Mouse (Mus musculus) liver (tissue): ENCODE data around the gene Prl2a1.
"Not testable (repeated sequence)": the region's sequence is repeated elsewhere in the genome, so short reads cannot be mapped to it uniquely, and the experiment has no call there.

Experiments used
- DNase-seq: peaks from one replicate; pipeline ENCODE4 v3.0.0-alpha.2; 2020; ENCODE audit warnings: mixed read lengths

The Prl2a1 gene

DNA sequence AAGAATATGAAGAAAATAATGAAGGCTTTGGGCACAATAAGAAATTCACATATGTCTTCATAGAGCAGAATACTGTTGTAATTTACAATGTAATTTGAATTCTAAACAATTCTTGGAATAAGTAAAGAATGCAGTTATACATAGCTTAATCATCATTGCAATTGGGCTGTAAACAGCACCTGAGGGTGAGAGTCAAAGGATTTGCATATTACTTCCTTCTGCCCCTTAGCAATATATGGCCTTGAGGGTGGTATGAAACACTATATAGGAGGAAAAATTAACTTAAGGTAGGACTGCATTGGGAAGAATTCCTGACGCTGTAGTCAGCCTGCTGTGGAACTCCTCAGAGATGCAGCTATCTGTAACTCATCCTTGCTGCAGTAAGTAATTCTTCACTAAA lies at the start of gene Prl2a1:
Gene Prl2a1, plus strand, starts transcription at position 301 of the 400 bp plus-strand sequence.
- DNase-seq = no peak

DNA sequence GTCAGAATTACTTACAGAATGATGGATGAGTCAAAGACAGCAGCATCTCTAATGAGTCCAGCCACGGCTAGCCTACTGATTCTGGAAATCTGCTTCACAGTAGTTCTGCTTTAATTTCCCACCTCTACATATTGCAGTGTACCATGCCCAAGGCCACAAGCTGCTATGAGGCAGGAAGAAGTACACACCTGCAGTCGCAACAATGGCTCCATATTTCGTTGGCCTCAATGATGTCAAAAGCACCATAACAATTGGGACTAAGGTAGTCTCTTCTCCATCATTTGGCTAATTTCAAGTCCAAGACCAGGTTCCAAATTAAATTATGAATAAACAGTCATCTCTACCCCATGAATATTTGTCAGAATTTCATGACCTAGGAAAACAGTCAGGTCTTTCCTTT lies 20.8 kb upstream of the Prl2a1 start, which contains the start of gene Prl7c1:
Gene Prl7c1, minus strand, starts transcription at position 101 of the 400 bp plus-strand sequence.
- DNase-seq = not testable (repeated sequence)

DNA sequence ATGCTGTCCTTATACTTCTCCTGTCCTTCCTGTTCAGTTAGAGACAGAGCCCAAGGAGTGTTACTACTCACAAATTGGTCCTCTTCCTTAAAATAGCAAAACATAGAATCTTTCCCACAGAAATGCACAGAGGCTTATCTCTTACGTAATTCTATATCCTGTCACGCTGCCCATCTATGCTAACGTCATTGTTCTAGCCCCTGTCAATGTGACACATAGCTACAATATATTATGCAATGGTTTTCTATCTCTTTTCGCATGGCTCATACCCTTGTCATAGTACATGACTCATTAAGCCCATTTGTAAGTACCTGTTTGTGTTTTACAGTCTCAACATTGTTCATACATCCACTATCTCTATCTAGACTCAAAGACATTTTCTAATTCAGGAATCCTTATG lies 2.2 kb upstream of the Prl2a1 start:
- DNase-seq = no peak

DNA sequence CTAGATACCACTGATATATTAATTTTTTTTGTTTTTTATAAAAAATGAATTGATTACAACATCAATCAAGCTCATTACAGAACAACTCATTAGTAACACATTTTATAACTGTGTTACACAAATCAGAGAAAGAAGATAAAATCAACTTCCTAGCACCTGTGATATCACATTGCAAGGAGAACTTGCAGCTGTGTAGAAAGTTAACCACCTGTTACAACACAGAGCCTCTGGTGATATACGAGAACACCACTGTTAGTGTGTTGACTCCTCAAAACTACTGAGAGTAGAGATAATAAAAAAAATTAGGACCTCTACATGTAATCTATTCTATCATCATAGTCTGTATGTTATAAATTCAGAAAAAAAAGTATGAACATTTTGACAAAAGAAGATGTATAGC lies 1.3 kb downstream of the Prl2a1 start:
- DNase-seq = no peak

DNA sequence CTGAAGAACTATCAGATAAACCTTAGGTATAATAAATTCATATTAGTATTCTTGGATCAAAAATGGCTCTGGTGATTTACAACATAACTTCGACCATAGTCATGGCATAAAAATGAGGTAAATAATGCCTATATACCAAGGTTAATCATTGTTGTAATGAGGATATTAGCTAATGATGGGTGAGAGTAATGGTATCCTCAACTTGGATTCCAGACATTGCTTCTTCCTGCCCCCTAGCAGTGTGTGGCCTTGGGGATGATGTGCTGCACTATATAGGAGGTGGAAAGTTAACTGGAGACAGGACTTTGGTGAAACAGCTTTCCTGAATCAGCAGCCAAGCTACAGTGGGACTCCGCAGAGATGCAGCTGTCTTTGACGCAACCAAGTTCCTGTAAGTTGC lies 47.6 kb downstream of the Prl2a1 start, which contains the start of gene Prl2c1:
Gene Prl2c1, plus strand, starts transcription at position 301 of the 400 bp plus-strand sequence.
- no peak for DNase-seq
